9 mouse cellular contexts compared by ENCODE assay signal in genomic region chr1:164247971-164248370, GRCm38 (mm10). TPM values are rescaled to one million over a fixed set of nuclear protein-coding genes. Genes with fewer than 3 reads are reported as not detected.
A peak's percentile ranks its signal among the peaks of the same experiment; 100 is the strongest.
DNase-seq lines count a peak whose midpoint lies in the region; ATAC-seq and TF ChIP-seq lines count a peak whose summit lies in the region.
"Had no signal": no experiment of that assay in that cellular context is flagged by ENCODE, and none has a peak within 500 bp of the region (broad histone marks: within the 10 kb centered on the region; RNA-seq: fewer than 3 reads in every experiment).

No protein-coding gene starts in this region.

- TF ChIP-seq CTCF in hindbrain, postnatal 0 days (IDR thresholded peaks at IDR 0.05; ENCODE audit: low read depth): no peak
- no peak for TF ChIP-seq CTCF in stomach, postnatal 0 days (IDR thresholded peaks at IDR 0.05; ENCODE audit: low read depth)

- peak overlapping the region; percentile 72 for H3K4me2 ChIP-seq in hindbrain, postnatal 0 days (ENCODE audit: low read depth, low read length)
- peak overlapping the region; percentile 44 for H3K4me2 ChIP-seq in stomach, postnatal 0 days (replicated peaks; ENCODE audit: low read depth)

- no peak for TF ChIP-seq EP300 in stomach, postnatal 0 days (optimal IDR thresholded peaks at IDR 0.05)

- 6% methylated on average over 10 of the region's 10 CpGs for WGBS in forebrain, embryonic 10.5 days
- WGBS in hindbrain, postnatal 0 days: 8% methylated on average over 10 of the region's 10 CpGs
- 24% methylated on average over 10 of the region's 10 CpGs for WGBS in stomach, postnatal 0 days

- H3K4me1 ChIP-seq in forebrain, embryonic 10.5 days: peaks cover 32% of the 10 kb centered on the region
- peaks cover 7% of the 10 kb centered on the region; the same call in 1 of the 2 replicates for H3K4me1 ChIP-seq in hindbrain, postnatal 0 days (ENCODE audit: insufficient read depth, low read length)
- no peaks in the 10 kb centered on the region; the same call in none of the 2 replicates for H3K4me1 ChIP-seq in stomach, postnatal 0 days (replicated peaks; ENCODE audit: control insufficient read depth, insufficient read depth)

- H3K9ac ChIP-seq in hindbrain, postnatal 0 days (replicated peaks; ENCODE audit: low read length): peak overlapping the region; percentile 53
- H3K9ac ChIP-seq in stomach, postnatal 0 days (ENCODE audit: low read length): peak overlapping the region; percentile 48

- H3K36me3 ChIP-seq in forebrain, embryonic 10.5 days (replicated peaks): no peaks in the 10 kb centered on the region
- no peaks in the 10 kb centered on the region for H3K36me3 ChIP-seq in hindbrain, postnatal 0 days (ENCODE audit: insufficient read depth, low read length)
- H3K36me3 ChIP-seq in stomach, postnatal 0 days (ENCODE audit: control insufficient read depth, insufficient read depth, low read length): no peaks in the 10 kb centered on the region

- no peak for ATAC-seq in hindbrain, postnatal 0 days
- ATAC-seq in stomach, postnatal 0 days (ENCODE audit: low FRiP score, low TSS enrichment): no peak

- DNase-seq in adrenal gland, postnatal 14 days: peak; percentile 46
- no peak for DNase-seq in adrenal gland, postnatal 25 days
- DNase-seq in MEL-GATA-1-ER (ENCODE audit: extremely low read depth, low read depth): peak; percentile 9
- no peak for DNase-seq in forebrain, embryonic 10.5 days (ENCODE audit: extremely low spot score, low spot score)
- peak; percentile 13 for DNase-seq in hindbrain, postnatal 0 days (ENCODE audit: low spot score)
- peak; percentile 11 for DNase-seq in lung, postnatal 36 days
- no peak for DNase-seq in stomach, postnatal 0 days (ENCODE audit: low spot score)
- no peak for DNase-seq in layer of hippocampus, postnatal 36 days

- peaks cover 16% of the 10 kb centered on the region for H3K27me3 ChIP-seq in forebrain, embryonic 10.5 days (ENCODE audit: poor library complexity, severe bottlenecking)
- no peaks in the 10 kb centered on the region for H3K27me3 ChIP-seq in hindbrain, postnatal 0 days (ENCODE audit: insufficient read depth, low read length)
- H3K27me3 ChIP-seq in stomach, postnatal 0 days (ENCODE audit: control insufficient read depth, insufficient read depth, low read length): no peaks in the 10 kb centered on the region
- H3K27me3 ChIP-seq: Patski had no signal

- H3K4me3 ChIP-seq in forebrain, embryonic 10.5 days: peak overlapping the region; percentile 77
- H3K4me3 ChIP-seq in hindbrain, postnatal 0 days (ENCODE audit: low read length): peak overlapping the region; percentile 53
- H3K4me3 ChIP-seq in stomach, postnatal 0 days (ENCODE audit: low read depth, low read length): peak overlapping the region; percentile 81

- H3K27ac ChIP-seq in forebrain, embryonic 10.5 days: peak overlapping the region; percentile 89
- peak overlapping the region; percentile 76; the same call in 1 of the 2 replicates for H3K27ac ChIP-seq in hindbrain, postnatal 0 days
- peak overlapping the region; percentile 79 for H3K27ac ChIP-seq in stomach, postnatal 0 days (replicated peaks)

- no peaks in the 10 kb centered on the region for H3K9me3 ChIP-seq in forebrain, embryonic 10.5 days
- no peaks in the 10 kb centered on the region for H3K9me3 ChIP-seq in hindbrain, postnatal 0 days (ENCODE audit: low read length)
- no peaks in the 10 kb centered on the region for H3K9me3 ChIP-seq in stomach, postnatal 0 days (ENCODE audit: control insufficient read depth, low read length)

RNA-seq across cellular contexts. Expression of gene Slc19a2, which starts 0.9 kb away (rescaled TPM):
- 15.8 and 20.7 TPM in 2 replicates for total RNA-seq in adrenal gland, postnatal 14 days (2021)
- 26.9 and 31.0 TPM in 2 replicates for total RNA-seq in adrenal gland, postnatal 25 days (2021)
- polyA plus RNA-seq in forebrain, embryonic 10.5 days (2016; fragmentation: Nextera tagmentation; extraction: Ambion mirVana): 11.2 and 12.2 TPM in 2 replicates
- total RNA-seq in hindbrain, postnatal 0 days (2014; rRNA removed): 19.3 and 21.0 TPM in 2 replicates
- 9.7 and 10.3 TPM in 2 replicates for polyA plus RNA-seq in hindbrain, postnatal 0 days (2015; fragmentation: Nextera tagmentation; extraction: Ambion mirVana)
- 14.8 and 15.3 TPM in 2 replicates for polyA plus RNA-seq in stomach, postnatal 0 days (2015; fragmentation: Nextera tagmentation; extraction: Ambion mirVana)
- 10 to 100 TPM; 12.8 to 15.6 TPM for total RNA-seq in layer of hippocampus, postnatal 36 days (2021)

RNA-seq across cellular contexts. Expression of gene Ccdc181, which starts 27.4 kb away (rescaled TPM):
- total RNA-seq in adrenal gland, postnatal 14 days (2021): 8.2 and 9.8 TPM in 2 replicates
- 9.3 and 14.2 TPM in 2 replicates for total RNA-seq in adrenal gland, postnatal 25 days (2021)
- 13.9 and 14.0 TPM in 2 replicates for polyA plus RNA-seq in forebrain, embryonic 10.5 days (2016; fragmentation: Nextera tagmentation; extraction: Ambion mirVana)
- total RNA-seq in hindbrain, postnatal 0 days (2014; rRNA removed): 5.8 and 6.4 TPM in 2 replicates
- 24.6 and 25.0 TPM in 2 replicates for polyA plus RNA-seq in hindbrain, postnatal 0 days (2015; fragmentation: Nextera tagmentation; extraction: Ambion mirVana)
- polyA plus RNA-seq in stomach, postnatal 0 days (2015; fragmentation: Nextera tagmentation; extraction: Ambion mirVana): 7.5 and 8.6 TPM in 2 replicates
- 10 to 100 TPM; 21.1 to 21.8 TPM for total RNA-seq in layer of hippocampus, postnatal 36 days (2021)

RNA-seq across cellular contexts. Expression of gene Nme7, which starts 56.0 kb away (rescaled TPM):
- total RNA-seq in adrenal gland, postnatal 14 days (2021): 15.5 TPM in 2 replicates
- total RNA-seq in adrenal gland, postnatal 25 days (2021): 18.3 and 20.1 TPM in 2 replicates
- 45.6 and 48.8 TPM in 2 replicates for polyA plus RNA-seq in forebrain, embryonic 10.5 days (2016; fragmentation: Nextera tagmentation; extraction: Ambion mirVana)
- total RNA-seq in hindbrain, postnatal 0 days (2014; rRNA removed): 12.4 and 19.7 TPM in 2 replicates
- polyA plus RNA-seq in hindbrain, postnatal 0 days (2015; fragmentation: Nextera tagmentation; extraction: Ambion mirVana): 24.8 and 30.1 TPM in 2 replicates
- 14.9 and 17.8 TPM in 2 replicates for polyA plus RNA-seq in stomach, postnatal 0 days (2015; fragmentation: Nextera tagmentation; extraction: Ambion mirVana)
- 10 to 100 TPM; 24.6 to 26.1 TPM for total RNA-seq in layer of hippocampus, postnatal 36 days (2021)

RNA-seq across cellular contexts. Expression of gene Blzf1, which starts 59.3 kb away (rescaled TPM):
- total RNA-seq in adrenal gland, postnatal 14 days (2021): 24.6 and 25.0 TPM in 2 replicates
- total RNA-seq in adrenal gland, postnatal 25 days (2021): 27.5 and 30.0 TPM in 2 replicates
- 24.9 and 26.7 TPM in 2 replicates for polyA plus RNA-seq in forebrain, embryonic 10.5 days (2016; fragmentation: Nextera tagmentation; extraction: Ambion mirVana)
- 9.1 and 10.8 TPM in 2 replicates for total RNA-seq in hindbrain, postnatal 0 days (2014; rRNA removed)
- 26.1 and 26.6 TPM in 2 replicates for polyA plus RNA-seq in hindbrain, postnatal 0 days (2015; fragmentation: Nextera tagmentation; extraction: Ambion mirVana)
- 48.7 and 50.5 TPM in 2 replicates for polyA plus RNA-seq in stomach, postnatal 0 days (2015; fragmentation: Nextera tagmentation; extraction: Ambion mirVana)
- 10 to 100 TPM; 23.0 to 23.4 TPM for total RNA-seq in layer of hippocampus, postnatal 36 days (2021)

Comparison
In these comparisons a context has a peak if more than half of its experiments do, and no peak if none do; other contexts are left out.
1. DNase-seq: peak in adrenal gland, postnatal 14 days (single experiment), MEL-GATA-1-ER (single experiment), hindbrain, postnatal 0 days (single experiment) and lung, postnatal 36 days (single experiment); none in adrenal gland, postnatal 25 days (single experiment), forebrain, embryonic 10.5 days (single experiment), stomach, postnatal 0 days (single experiment) and layer of hippocampus, postnatal 36 days (0 of 2).
2. Peak in every context shown above with its lines, with median percentiles within 50 percentile points of each other: H3K27ac ChIP-seq and H3K4me3 ChIP-seq.